In the genomic region with DNA sequence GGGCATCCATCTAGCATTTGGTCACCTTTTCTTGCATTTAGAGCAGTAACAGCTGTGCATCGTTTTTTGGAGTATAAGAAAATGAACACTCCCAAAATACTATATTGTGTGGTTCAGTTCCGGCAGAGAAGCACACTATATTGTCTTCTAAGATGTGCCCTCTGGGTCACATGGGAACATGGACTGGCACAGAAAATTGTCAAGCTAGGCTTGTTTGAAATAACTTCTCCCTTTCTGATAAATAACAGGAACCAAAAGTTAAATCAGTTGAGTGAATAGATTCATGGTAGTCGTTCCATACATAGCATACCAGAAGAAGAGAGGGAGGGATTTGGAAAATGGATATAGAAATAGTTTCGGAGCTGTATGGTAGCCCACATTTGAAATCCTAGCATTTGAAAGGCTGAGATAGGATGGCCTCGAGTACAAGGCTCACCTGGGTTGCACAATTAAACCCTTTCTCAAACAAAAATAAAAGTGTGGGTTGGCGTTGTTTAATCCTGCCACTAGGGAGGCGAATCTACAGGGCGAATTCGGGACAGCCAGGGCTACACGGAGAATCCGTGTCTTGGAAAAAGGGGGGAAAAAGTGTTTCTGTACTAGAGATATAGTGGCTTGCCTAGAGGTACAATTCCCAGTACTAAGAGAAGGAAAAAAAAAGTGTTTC, we compare ENCODE assay signal across 8 mouse cellular contexts. TPM values are rescaled to one million over a fixed set of nuclear protein-coding genes. Genes with fewer than 3 reads are reported as not detected.
DNase-seq lines count a peak whose midpoint lies in the region; ATAC-seq and TF ChIP-seq lines count a peak whose summit lies in the region.

No protein-coding gene starts in this region.

- H3K9me3 ChIP-seq in lung, embryonic 14.5 days (ENCODE audit: low read depth, low read length): no peaks in the 10 kb centered on the region
- no peaks in the 10 kb centered on the region for H3K9me3 ChIP-seq in embryonic facial prominence, embryonic 14.5 days (ENCODE audit: control insufficient read depth, low read length)
- H3K9me3 ChIP-seq in limb, embryonic 10.5 days (replicated peaks): no peaks in the 10 kb centered on the region
- H3K9me3 ChIP-seq in neural tube, embryonic 15.5 days (replicated peaks): no peaks in the 10 kb centered on the region

- peaks cover 14% of the 10 kb centered on the region for H3K36me3 ChIP-seq in lung, embryonic 14.5 days (ENCODE audit: insufficient read depth)
- H3K36me3 ChIP-seq in embryonic facial prominence, embryonic 14.5 days (ENCODE audit: control insufficient read depth, insufficient read depth, low read length): peaks cover 25% of the 10 kb centered on the region
- H3K36me3 ChIP-seq in limb, embryonic 10.5 days: peaks cover 42% of the 10 kb centered on the region
- H3K36me3 ChIP-seq in neural tube, embryonic 15.5 days: peaks cover under 1% of the 10 kb centered on the region; the same call in 1 of the 2 replicates

- no peak for DNase-seq in lung, embryonic 14.5 days
- no peak for DNase-seq in lung, postnatal 14 days
- DNase-seq in embryonic facial prominence, embryonic 14.5 days (ENCODE audit: low spot score): no peak
- DNase-seq in limb, embryonic 10.5 days (ENCODE audit: low spot score): no peak
- no peak for DNase-seq in spleen, postnatal 10 days (ENCODE audit: low spot score in 2 of 2)
- no peak for DNase-seq in T-cell, adult 2 months (ENCODE audit: low spot score)
- DNase-seq in layer of hippocampus, postnatal 10 days (ENCODE audit: low spot score in 2 of 2): no peak

- peak; percentile 60 for TF ChIP-seq CTCF in lung, embryonic 14.5 days (IDR thresholded peaks at IDR 0.05; ENCODE audit: low read depth)

- WGBS in lung, embryonic 14.5 days: 11% methylated on average over 11 of the region's 11 CpGs
- WGBS in embryonic facial prominence, embryonic 14.5 days: 8% methylated on average over 11 of the region's 11 CpGs
- WGBS in limb, embryonic 10.5 days: 14% methylated on average over 11 of the region's 11 CpGs
- 15% methylated on average over 11 of the region's 11 CpGs for WGBS in neural tube, embryonic 15.5 days

- peak overlapping the region; percentile 89 for H3K9ac ChIP-seq in lung, embryonic 14.5 days
- peak overlapping the region; percentile 95 for H3K9ac ChIP-seq in embryonic facial prominence, embryonic 14.5 days (ENCODE audit: low read depth, low read length)
- H3K9ac ChIP-seq in neural tube, embryonic 15.5 days (replicated peaks): peak overlapping the region; percentile 43

- peak; percentile 36 for ATAC-seq in lung, embryonic 14.5 days (ENCODE audit: insufficient read depth)
- peak; percentile 39 for ATAC-seq in embryonic facial prominence, embryonic 14.5 days (ENCODE audit: low read depth)
- peak; percentile 13; the same call in 1 of the 2 replicates for ATAC-seq in neural tube, embryonic 15.5 days (ENCODE audit: low FRiP score)

- peaks cover 11% of the 10 kb centered on the region; the same call in 1 of the 2 replicates for H3K4me1 ChIP-seq in lung, embryonic 14.5 days (ENCODE audit: insufficient read depth)
- H3K4me1 ChIP-seq in embryonic facial prominence, embryonic 14.5 days (ENCODE audit: control insufficient read depth, insufficient read depth, low read length): peaks cover 38% of the 10 kb centered on the region
- peaks cover 43% of the 10 kb centered on the region for H3K4me1 ChIP-seq in limb, embryonic 10.5 days
- H3K4me1 ChIP-seq in neural tube, embryonic 15.5 days: peaks cover 44% of the 10 kb centered on the region

- peak overlapping the region; percentile 83 for H3K4me3 ChIP-seq in lung, embryonic 14.5 days (ENCODE audit: low read depth, low read length)
- H3K4me3 ChIP-seq in embryonic facial prominence, embryonic 14.5 days (ENCODE audit: low read depth, low read length): peak overlapping the region; percentile 80
- peak overlapping the region; percentile 92 for H3K4me3 ChIP-seq in limb, embryonic 10.5 days
- peak overlapping the region; percentile 74 for H3K4me3 ChIP-seq in neural tube, embryonic 15.5 days (replicated peaks)

- H3K27ac ChIP-seq in lung, embryonic 14.5 days (ENCODE audit: low read depth): peak overlapping the region; percentile 96
- H3K27ac ChIP-seq in embryonic facial prominence, embryonic 14.5 days (replicated peaks; ENCODE audit: low read depth, low read length): peak overlapping the region; percentile 95
- H3K27ac ChIP-seq in limb, embryonic 10.5 days: peak overlapping the region; percentile 99
- peak overlapping the region; percentile 96 for H3K27ac ChIP-seq in neural tube, embryonic 15.5 days (replicated peaks)

- peak overlapping the region; percentile 87 for H3K4me2 ChIP-seq in lung, embryonic 14.5 days
- H3K4me2 ChIP-seq in embryonic facial prominence, embryonic 14.5 days (ENCODE audit: low read depth, low read length): peak overlapping the region; percentile 73
- peak overlapping the region; percentile 75 for H3K4me2 ChIP-seq in neural tube, embryonic 15.5 days

- H3K27me3 ChIP-seq in lung, embryonic 14.5 days (ENCODE audit: insufficient read depth, low read length): no peaks in the 10 kb centered on the region
- H3K27me3 ChIP-seq in embryonic facial prominence, embryonic 14.5 days (replicated peaks; ENCODE audit: control insufficient read depth, insufficient read depth, low read length): no peaks in the 10 kb centered on the region
- no peaks in the 10 kb centered on the region for H3K27me3 ChIP-seq in limb, embryonic 10.5 days (ENCODE audit: low read depth, poor library complexity, severe bottlenecking)
- H3K27me3 ChIP-seq in neural tube, embryonic 15.5 days (replicated peaks): no peaks in the 10 kb centered on the region

RNA-seq across cellular contexts. Expression of a gene that starts 0.5 kb away (rescaled TPM):
- 83.9 and 86.8 TPM in 2 replicates for polyA plus RNA-seq in lung, embryonic 14.5 days (2014; fragmentation: Nextera tagmentation; extraction: Ambion mirVana)
- 97.2 and 102 TPM in 2 replicates for polyA plus RNA-seq in embryonic facial prominence, embryonic 14.5 days (2014; fragmentation: Nextera tagmentation; extraction: Ambion mirVana)
- 79.8 and 85.0 TPM in 2 replicates for polyA plus RNA-seq in limb, embryonic 10.5 days (2016; fragmentation: Nextera tagmentation; extraction: Ambion mirVana)
- polyA plus RNA-seq in neural tube, embryonic 15.5 days (2015; fragmentation: Nextera tagmentation; extraction: Ambion mirVana): 84.7 and 86.0 TPM in 2 replicates
- total RNA-seq in layer of hippocampus, postnatal 10 days (2021): 10 to 100 TPM; 60.6 to 63.8 TPM

RNA-seq across cellular contexts. Expression of a gene that starts 9.3 kb away (rescaled TPM):
- polyA plus RNA-seq in lung, embryonic 14.5 days (2014; fragmentation: Nextera tagmentation; extraction: Ambion mirVana): 33.9 and 37.8 TPM in 2 replicates
- polyA plus RNA-seq in embryonic facial prominence, embryonic 14.5 days (2014; fragmentation: Nextera tagmentation; extraction: Ambion mirVana): 29.9 and 31.5 TPM in 2 replicates
- polyA plus RNA-seq in limb, embryonic 10.5 days (2016; fragmentation: Nextera tagmentation; extraction: Ambion mirVana): 41.6 and 44.4 TPM in 2 replicates
- polyA plus RNA-seq in neural tube, embryonic 15.5 days (2015; fragmentation: Nextera tagmentation; extraction: Ambion mirVana): 18.6 and 24.3 TPM in 2 replicates
- 10 to 100 TPM; 23.6 to 30.5 TPM for total RNA-seq in layer of hippocampus, postnatal 10 days (2021)

RNA-seq across cellular contexts. Expression of a gene that starts 28.9 kb away (rescaled TPM):
- polyA plus RNA-seq in lung, embryonic 14.5 days (2014; fragmentation: Nextera tagmentation; extraction: Ambion mirVana): not detected in 2 replicates
- polyA plus RNA-seq in embryonic facial prominence, embryonic 14.5 days (2014; fragmentation: Nextera tagmentation; extraction: Ambion mirVana): not detected in 2 replicates
- not detected in 2 replicates for polyA plus RNA-seq in limb, embryonic 10.5 days (2016; fragmentation: Nextera tagmentation; extraction: Ambion mirVana)
- polyA plus RNA-seq in neural tube, embryonic 15.5 days (2015; fragmentation: Nextera tagmentation; extraction: Ambion mirVana): not detected in 2 replicates
- total RNA-seq in layer of hippocampus, postnatal 10 days (2021): not detected

RNA-seq across cellular contexts. Expression of a gene that starts 40.7 kb away (rescaled TPM):
- 26.6 and 29.9 TPM in 2 replicates for polyA plus RNA-seq in lung, embryonic 14.5 days (2014; fragmentation: Nextera tagmentation; extraction: Ambion mirVana)
- polyA plus RNA-seq in embryonic facial prominence, embryonic 14.5 days (2014; fragmentation: Nextera tagmentation; extraction: Ambion mirVana): 24.6 and 24.7 TPM in 2 replicates
- polyA plus RNA-seq in limb, embryonic 10.5 days (2016; fragmentation: Nextera tagmentation; extraction: Ambion mirVana): 41.6 and 43.7 TPM in 2 replicates
- 35.6 and 36.7 TPM in 2 replicates for polyA plus RNA-seq in neural tube, embryonic 15.5 days (2015; fragmentation: Nextera tagmentation; extraction: Ambion mirVana)
- 10 to 100 TPM; 37.7 to 39.5 TPM for total RNA-seq in layer of hippocampus, postnatal 10 days (2021)

RNA-seq across cellular contexts. Expression of a gene that starts 52.9 kb away (rescaled TPM):
- 106 TPM in 2 replicates for polyA plus RNA-seq in lung, embryonic 14.5 days (2014; fragmentation: Nextera tagmentation; extraction: Ambion mirVana)
- 75.3 and 78.0 TPM in 2 replicates for polyA plus RNA-seq in embryonic facial prominence, embryonic 14.5 days (2014; fragmentation: Nextera tagmentation; extraction: Ambion mirVana)
- polyA plus RNA-seq in limb, embryonic 10.5 days (2016; fragmentation: Nextera tagmentation; extraction: Ambion mirVana): 118 TPM in 2 replicates
- 110 and 112 TPM in 2 replicates for polyA plus RNA-seq in neural tube, embryonic 15.5 days (2015; fragmentation: Nextera tagmentation; extraction: Ambion mirVana)
- total RNA-seq in layer of hippocampus, postnatal 10 days (2021): 100 to 1,000 TPM in 1 of 2 experiments, 10 to 100 TPM in 1; 96.2 to 104 TPM

Comparison
In these comparisons a context has a peak if more than half of its experiments do, and no peak if none do; other contexts are left out.
1. H3K9ac ChIP-seq: peak in every context shown above with its lines; median percentile 95 in embryonic facial prominence, embryonic 14.5 days; 89 in lung, embryonic 14.5 days; 43 in neural tube, embryonic 15.5 days.